Mouse (Mus musculus): ENCODE results near the gene Grik3. TPM values are rescaled to one million over a fixed set of nuclear protein-coding genes. Genes with fewer than 3 reads are reported as not detected.

Grik3 gene
- polyA plus RNA-seq, 1 experiment = 0.05 TPM

DNA sequence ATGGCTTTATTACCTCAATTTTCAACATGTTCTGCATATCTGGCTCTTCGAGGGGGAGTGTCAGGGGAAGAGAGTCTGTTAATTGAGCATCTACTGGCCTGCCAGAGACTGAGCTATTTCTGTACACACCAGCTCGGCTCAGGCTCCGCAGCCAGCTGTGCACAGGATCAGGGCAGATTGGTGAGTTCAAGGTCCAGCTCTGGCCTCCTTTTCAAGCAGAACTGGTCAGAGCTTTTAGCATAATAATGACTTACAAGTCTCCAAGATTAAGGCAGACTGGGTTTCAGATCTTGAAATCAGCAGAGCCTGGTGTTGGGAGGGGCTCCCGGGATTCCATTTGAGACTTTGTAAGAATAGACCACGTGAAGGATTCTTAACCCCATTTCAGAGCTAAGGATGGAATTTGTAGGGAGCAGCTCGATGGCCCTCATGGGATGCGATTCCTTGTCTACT lies 55.3 kb downstream of the Grik3 start:
- no peak for DNase-seq (ENCODE audit: low read depth)

GRCm38 (mm10) chr4:125548190-125548589 lies 57.7 kb downstream of the Grik3 start:
- DNase-seq (ENCODE audit: low read depth) = no peak

- DNase-seq (ENCODE audit: low read depth) = no peak
Measured at GRCm38 (mm10) chr4:125553754-125554153, 63.3 kb downstream of the Grik3 start.

DNA sequence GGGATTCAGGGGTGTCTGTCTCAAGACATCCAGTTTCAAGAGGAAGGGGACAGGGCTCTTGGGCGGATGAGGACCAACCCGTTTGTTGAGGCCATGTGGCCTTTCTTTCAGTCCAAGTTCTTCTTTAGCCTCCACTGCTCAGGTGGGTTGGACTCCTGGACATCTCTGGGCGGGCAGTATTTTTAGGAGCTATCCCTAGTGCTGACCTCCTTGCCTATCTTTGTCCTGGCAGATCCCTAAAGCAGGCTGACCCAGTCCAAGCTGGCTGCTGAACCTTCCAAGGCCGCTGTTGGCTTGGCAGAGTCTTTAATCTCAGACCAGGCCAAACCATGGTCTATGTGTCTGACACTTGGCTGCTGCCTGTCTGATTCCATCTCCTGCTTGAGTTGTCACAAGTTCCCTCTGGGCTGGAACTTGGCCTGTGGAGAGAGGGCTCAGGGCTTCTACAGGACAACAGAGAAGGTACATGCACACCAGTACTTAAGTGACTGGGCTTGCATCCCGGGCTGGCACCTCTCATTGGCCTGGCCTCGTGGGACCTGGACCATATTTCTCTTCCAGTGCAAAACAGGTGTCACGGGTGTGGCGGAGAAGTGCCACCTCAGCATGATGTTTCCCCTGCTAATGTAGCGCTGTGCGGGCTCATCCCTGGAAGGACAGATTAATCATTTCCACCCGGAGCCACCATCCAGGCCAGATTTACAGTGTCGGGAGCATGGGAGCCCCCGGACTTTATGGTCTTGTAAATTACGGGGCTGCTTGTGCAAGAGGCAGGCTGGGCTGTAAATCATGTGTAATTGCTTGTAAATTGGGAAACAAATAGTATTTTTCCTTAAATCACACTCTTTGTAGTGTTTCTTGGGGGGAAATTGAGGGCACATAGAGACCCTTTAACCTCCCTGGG lies 66.2 kb downstream of the Grik3 start:
- no peak for DNase-seq (ENCODE audit: low read depth)

- DNase-seq (ENCODE audit: low read depth) = no peak
Measured at GRCm38 (mm10) chr4:125559564-125559963, 69.1 kb downstream of the Grik3 start.

DNA sequence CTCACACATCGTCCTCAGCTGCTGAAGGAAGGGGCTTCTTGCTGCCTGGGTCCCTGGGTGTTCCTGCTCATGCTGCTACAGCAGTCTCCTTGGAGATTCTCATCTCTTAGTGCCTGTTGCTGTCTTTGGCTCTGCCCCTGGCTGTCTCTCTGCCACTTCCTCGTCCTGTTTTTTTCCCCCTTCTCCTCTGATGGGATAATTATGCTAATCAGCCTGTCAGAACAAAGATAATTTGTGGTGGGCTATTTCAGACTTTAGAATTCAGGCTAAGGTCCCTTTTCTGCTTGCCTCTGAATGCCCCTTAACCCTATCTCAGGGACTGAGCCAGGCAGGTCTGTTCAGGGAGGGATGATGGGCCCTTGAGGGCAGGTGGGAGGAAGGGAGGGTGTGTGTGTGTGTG lies 70.3 kb downstream of the Grik3 start:
- no peak for DNase-seq (ENCODE audit: low read depth)

DNA sequence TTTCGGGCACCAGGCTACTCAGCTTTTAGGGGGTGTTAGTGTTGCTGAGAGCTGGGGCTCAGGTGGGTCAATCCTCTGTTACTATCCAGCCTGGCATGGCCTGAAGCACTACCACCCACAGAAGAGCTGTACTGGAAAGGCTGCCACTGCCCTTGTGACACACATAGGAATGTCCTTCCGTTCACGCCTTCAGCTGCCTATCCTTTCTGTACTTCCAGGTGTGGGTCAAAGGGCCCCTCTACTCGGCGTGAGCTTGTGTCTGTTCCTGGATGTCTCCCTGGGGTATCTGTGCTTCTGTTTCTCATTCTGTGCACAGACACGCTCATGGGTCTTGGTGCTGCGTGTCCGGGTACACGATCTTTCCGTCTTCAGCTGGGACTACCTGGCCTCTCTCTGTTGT lies 73.1 kb downstream of the Grik3 start:
- DNase-seq (ENCODE audit: low read depth) = no peak

GRCm38 (mm10) chr4:125564008-125564710 lies 73.7 kb downstream of the Grik3 start:
- no peak for DNase-seq (ENCODE audit: low read depth)

DNA sequence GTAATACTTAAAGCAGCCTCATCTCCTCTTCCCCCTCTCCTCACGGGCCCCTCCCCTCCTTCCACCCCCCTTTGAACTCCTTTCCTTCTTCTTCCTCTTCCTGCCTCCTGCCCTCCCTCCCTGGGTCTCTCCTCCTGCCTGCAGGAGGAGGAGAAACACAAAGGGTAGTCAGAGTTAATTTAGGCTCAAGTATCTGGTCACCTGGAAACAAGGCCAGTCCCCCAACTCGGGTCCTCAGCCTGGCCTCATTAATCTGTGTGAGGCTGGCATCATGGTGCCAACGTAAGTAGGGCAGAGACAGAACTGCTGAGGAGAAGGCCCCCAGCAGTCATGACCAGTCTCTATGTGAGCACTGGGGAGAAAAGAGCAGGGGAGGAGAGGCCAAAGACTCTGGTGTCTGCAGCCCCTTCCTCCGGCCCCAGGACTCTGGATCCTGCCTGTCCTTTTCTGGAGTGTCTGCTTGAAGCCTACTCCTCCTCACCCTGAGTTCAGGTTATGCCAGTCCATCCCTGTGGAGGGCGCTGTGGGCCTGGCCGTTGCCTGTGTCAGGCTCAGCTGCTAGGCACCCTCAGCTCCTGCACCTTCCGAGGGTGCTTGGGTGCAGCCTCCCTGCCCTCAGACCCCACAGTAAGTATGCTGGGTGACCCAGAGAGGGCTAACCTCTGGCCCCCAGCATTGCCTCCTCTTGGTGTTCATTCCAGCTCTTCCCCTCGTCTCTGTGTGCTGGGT lies 75.4 kb downstream of the Grik3 start:
- no peak for DNase-seq (ENCODE audit: low read depth)

DNA sequence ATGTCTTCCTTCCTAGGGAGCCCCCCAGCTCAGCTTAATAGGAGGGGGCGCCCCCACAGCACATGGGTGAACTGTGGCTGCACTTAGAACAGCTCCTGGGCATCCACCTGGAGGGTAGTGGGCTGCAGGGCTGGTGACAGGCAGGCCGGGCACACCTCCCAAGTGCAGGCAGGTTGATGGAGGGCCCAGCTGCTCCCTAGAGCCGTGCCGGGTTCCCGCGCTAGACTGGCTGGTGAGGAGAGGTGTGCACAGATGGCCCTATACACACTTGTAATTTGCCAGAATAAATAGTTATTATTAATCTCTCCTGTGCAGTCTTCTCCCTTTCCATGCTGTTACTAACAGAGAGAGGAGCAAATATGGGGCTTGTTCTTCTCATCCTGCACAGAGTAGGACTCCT lies 77.7 kb downstream of the Grik3 start:
- DNase-seq (ENCODE audit: low read depth) = no peak

DNA sequence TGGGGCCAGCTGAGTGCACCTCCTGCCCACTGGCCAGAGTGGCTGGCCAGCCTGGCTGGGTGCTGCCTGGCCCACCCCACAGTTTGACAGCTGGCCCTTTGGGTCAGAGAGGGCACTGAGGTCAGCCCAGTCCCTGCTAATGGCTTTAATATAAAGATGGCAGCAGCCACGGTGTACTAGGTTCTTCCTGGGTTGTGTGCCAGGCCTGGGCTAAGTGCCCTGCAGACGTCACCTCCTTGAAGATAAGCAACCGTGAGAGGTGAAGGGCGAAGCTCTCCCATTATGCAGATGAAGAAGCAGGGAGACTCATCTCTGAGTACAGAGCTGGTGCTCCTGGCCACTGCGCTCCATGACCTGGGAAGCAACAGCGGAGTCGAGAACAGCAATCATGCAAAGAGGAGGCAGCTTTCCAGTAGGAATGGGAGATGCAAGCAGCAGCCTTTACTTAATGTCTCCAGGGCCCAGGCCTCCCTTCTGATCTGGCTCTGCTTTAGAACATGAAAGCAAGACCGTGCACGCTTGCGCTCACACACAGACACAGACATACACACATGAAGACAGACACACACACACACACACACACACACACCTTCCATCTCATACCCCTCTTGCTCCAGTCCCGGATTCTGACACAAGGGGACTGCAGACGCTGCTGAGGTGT lies 81.3 kb downstream of the Grik3 start:
- DNase-seq (ENCODE audit: low read depth) = no peak

DNA sequence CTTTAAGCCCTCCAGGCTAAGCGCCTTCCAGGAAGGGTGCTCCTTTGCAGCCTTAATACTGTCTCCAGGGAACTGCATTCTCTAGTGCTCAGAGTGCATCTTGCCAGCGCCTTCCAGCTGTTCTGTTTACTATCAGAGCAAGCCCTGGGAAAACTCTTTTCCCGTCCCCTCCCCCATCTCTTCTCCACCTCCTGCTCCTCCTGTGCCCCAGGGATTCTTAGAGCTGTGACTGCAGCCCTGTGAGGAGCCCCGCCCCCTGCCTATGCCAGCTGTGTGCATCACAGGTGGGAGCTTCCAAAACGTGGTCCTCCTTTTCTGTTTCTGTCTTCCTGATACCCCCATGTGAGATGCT lies 81.8 kb downstream of the Grik3 start:
- no peak for DNase-seq (ENCODE audit: low read depth)

DNA sequence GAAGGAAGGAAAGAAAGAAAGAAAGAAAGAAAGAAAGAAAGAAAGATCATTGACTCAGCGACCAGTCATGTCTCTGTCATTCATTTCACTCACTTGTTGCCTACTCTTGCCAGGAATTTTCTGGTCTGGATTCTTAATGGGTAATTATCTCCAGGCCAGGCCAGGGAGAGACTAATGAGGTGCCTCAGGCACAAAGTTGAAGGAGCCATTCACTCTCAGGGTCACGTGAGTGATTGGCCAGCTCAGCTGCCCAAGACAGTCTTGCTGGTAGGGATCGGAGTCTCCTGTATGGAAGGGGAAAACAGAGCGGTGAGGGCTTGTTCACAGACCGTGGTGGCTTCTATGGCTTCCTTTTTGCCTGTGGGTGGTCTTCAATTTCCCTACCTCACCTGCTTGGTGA lies 82.5 kb downstream of the Grik3 start:
- no peak for DNase-seq (ENCODE audit: low read depth)

DNA sequence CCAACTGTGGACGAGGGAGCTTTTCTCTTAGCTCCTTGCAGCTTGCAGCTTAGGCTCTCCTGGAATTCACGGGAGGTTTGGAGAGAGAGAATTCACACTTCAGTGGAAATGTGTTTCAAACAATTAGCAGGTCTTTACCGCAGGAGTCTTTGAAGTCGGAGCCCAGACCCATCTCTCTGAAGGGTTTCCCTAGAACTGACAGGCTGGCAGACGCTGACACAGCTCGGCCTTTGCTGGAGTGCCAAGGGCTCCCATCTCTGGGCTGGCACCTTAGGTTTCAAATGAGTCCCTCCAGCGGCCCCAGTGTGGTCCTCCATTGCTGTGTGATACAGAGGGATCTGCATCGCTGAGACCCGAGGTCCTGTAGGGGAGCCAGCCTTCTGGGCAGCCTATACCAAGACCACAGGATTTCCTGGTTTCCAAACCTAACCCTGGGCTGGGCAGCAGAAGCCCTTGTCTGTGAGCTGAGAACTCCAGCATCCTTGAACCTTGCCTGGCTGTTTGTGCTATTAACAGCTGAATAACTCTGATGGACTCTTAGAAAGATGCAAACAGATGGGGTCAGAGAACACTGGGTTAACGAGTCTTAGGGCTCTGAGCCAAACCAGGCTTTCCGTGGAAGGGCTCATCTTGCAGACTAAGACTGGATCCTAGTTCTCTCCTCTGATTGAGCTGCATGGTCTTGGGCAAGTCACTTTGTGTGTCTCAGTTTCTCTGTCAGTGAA lies 83.6 kb downstream of the Grik3 start:
- no peak for DNase-seq (ENCODE audit: low read depth)

DNA sequence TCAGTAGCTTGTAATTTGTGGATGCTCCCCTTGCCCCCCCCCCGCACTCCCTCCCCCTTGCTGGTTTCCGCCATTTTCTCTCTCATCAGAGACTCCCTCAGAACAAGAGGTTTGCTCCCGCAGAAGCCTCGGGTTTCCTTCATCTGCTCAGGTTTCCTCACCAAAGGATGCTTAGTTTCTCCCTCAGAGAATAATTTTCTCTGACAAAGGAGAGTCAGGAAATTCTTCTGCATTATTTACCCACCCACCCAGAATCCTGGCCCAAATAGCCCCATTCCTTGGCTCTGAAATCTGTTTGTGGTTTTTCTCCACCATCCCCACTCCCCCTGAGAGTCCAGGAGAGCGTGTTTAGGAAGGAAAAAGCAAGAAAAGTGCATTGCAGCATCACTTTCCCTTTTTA lies 89.8 kb downstream of the Grik3 start:
- DNase-seq (ENCODE audit: low read depth) = no peak

- no peak for DNase-seq (ENCODE audit: low read depth)
Measured at GRCm38 (mm10) chr4:125583272-125583671, 92.8 kb downstream of the Grik3 start.

- DNase-seq (ENCODE audit: low read depth) = no peak
Measured at GRCm38 (mm10) chr4:125583935-125584334, 93.4 kb downstream of the Grik3 start.

GRCm38 (mm10) chr4:125584676-125585075 lies 94.2 kb downstream of the Grik3 start:
- no peak for DNase-seq (ENCODE audit: low read depth)

DNA sequence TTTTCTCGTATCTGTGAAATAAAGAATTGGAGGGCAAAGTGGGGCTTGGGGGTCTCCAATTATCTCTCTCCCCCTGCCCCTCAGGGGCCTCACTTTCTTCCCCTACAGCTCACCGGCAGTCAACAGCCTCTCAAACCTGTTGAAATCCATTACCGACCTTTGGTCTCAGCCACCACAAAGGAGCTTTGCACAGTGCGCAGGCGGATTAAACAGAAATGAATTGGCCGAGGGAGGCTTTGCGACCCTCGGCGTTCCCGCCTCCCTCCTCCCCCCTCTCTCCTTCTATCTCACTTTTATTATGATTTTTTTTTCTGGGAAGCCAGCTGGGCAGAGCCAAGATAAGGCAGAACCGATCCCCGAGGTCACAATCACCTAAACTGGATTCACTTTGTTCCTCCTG lies 97.1 kb downstream of the Grik3 start:
- DNase-seq (ENCODE audit: low read depth) = no peak

DNA sequence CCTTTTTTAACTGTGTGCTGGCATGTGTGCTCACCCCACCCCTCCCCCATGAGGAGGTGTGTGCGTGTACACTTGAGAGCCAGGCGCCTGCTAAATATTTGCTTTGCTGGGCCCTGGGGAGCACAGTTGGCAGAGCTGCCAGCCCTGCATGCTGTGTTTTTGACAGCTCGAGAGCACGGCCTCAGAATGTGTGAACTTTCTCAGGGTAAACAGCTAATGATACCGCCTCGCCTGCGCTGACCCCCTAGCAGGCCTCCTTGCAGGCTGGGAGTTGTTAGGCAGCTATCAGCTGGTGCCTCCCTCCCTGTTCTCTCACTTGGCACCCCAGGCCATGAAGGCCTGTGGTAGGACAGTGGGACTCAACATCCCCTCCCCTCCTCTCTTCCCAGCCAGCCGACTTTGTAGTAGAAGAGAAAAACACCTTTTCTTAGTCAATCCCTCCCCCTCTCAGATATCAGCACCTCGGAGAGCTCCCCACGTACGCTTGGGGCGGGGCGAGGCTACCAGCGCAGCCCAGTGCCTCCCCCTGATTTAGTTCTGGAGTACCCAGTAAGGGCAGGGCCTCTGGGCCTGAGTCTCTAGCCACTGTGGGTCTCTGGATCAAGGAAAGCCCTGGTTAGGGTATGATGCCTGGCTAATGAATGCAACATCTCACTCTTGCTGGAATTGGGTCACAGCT lies 99.9 kb downstream of the Grik3 start:
- DNase-seq (ENCODE audit: low read depth) = no peak

GRCm38 (mm10) chr4:125592663-125593062 lies 102.2 kb downstream of the Grik3 start:
- DNase-seq (ENCODE audit: low read depth) = no peak

Data from gonadal fat pad, adult 2 months (tissue).